Mouse (Mus musculus): ENCODE results near the gene Poc1a.

Gene Poc1a

DNA sequence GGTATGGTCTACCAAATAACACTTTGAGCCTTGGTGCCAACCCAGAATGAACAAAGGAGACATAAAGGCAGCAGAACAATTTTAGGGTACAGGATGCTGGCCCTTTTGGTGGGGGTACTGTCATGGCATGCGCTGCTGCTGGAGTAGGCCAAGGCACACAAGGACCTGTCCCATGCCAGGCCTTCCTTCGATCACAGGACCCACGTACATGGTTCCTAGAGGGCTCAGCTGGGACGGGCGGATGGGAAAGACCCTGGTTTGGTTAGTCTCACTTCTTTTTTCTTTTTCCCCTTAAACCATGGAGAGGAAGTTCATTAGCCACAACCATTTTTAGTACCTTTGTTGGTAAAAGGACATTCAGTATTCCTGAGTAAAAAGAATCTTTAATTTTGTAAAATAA lies 27.3 kb downstream of the Poc1a start:
- H3K4me3 ChIP-seq (replicated peaks; ENCODE audit: low read length): no peak overlapping the region
- no peaks in the 10 kb centered on the region for H3K9me3 ChIP-seq (ENCODE audit: low read length)
- H3K4me1 ChIP-seq (replicated peaks; ENCODE audit: low read depth, low read length): peaks cover 40% of the 10 kb centered on the region
- H3K27me3 ChIP-seq (ENCODE audit: insufficient read depth, low read length): no peaks in the 10 kb centered on the region
- peaks cover 62% of the 10 kb centered on the region for H3K36me3 ChIP-seq (ENCODE audit: insufficient read depth, low read length)
- TF ChIP-seq POU5F1 (IDR thresholded peaks at IDR 0.05; ENCODE audit: borderline replicate concordance, low read length): no peak
- TF ChIP-seq CTCF (conservative IDR thresholded peaks at IDR 0.05; ENCODE audit: low read length): no peak
- TF ChIP-seq NANOG (IDR thresholded peaks at IDR 0.05; ENCODE audit: borderline replicate concordance, low read length): no peak

DNA sequence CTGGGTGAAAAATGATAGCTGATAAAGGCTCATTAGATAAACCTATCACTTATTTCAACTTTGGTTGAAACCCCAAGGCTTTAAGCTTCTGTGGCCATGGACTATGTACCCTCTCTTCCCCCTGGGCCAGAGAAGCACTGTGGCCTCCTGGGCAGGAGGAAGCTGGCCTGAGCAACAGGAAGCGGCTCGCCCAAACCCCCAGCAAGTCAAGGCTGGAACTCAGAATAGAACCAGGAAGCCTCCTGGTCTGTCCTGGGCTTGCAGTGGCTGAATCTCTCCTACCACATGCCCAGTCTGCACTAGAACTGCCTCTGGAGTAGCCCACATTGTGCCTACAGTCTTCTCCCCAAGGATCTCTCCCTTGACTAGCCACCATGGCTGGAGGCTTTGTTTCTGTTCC lies 27.7 kb downstream of the Poc1a start:
- H3K27me3 ChIP-seq (ENCODE audit: insufficient read depth, low read length): no peaks in the 10 kb centered on the region
- TF ChIP-seq CTCF (conservative IDR thresholded peaks at IDR 0.05; ENCODE audit: low read length) (no peak), POU5F1 (IDR thresholded peaks at IDR 0.05; ENCODE audit: borderline replicate concordance, low read length) (no peak), NANOG (IDR thresholded peaks at IDR 0.05; ENCODE audit: borderline replicate concordance, low read length) (no peak)
- H3K4me3 ChIP-seq (replicated peaks; ENCODE audit: low read length): no peak overlapping the region
- peaks cover 37% of the 10 kb centered on the region for H3K4me1 ChIP-seq (replicated peaks; ENCODE audit: low read depth, low read length)
- H3K36me3 ChIP-seq (ENCODE audit: insufficient read depth, low read length): peaks cover 60% of the 10 kb centered on the region
- H3K9me3 ChIP-seq (ENCODE audit: low read length): no peaks in the 10 kb centered on the region

DNA sequence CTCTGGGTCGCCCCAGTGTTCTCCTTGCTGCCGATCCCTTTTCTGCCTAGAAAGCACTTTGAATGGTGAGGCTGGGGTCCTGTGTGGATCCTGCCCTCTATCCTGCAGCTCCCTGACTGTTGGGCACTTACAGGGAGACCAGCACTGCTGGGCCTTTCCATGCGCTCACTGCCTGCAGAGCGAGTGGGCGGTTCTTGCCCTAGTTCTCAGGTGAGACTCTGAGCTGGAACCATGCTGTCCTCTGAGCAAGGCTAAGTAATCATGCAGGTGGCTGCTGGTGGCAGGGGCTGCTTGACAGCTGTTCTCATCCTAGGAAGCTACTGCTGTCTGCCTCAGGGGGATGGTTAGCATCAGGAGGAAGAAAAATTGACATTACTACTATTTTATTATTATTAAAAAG lies 28.1 kb downstream of the Poc1a start:
- no peaks in the 10 kb centered on the region for H3K27me3 ChIP-seq (ENCODE audit: insufficient read depth, low read length)
- TF ChIP-seq POU5F1 (IDR thresholded peaks at IDR 0.05; ENCODE audit: borderline replicate concordance, low read length) (no peak), NANOG (IDR thresholded peaks at IDR 0.05; ENCODE audit: borderline replicate concordance, low read length) (no peak)

DNA sequence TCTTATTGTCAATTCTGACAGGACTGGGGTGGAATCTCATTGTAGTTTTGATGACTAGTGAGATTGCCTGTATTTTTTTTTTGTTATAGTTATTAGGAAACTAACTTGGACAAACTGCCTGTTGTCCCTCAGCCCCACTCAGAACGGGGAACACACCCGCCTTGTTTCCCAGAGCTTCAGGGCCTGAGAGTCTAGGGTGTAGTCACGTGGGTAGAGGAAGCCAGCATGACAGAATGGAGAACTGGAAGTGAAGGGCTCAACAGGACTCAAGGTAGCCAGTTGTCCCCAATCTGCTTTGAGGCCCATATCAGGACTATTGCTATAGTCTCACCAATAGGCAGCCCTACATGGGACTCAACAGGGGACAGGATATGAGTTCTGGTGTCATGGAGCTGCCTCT lies 29.0 kb downstream of the Poc1a start:
- H3K9me3 ChIP-seq (ENCODE audit: low read length): no peaks in the 10 kb centered on the region
- no peak overlapping the region for H3K4me3 ChIP-seq (replicated peaks; ENCODE audit: low read length)
- no peaks in the 10 kb centered on the region for H3K27me3 ChIP-seq (ENCODE audit: insufficient read depth, low read length)
- H3K4me1 ChIP-seq (replicated peaks; ENCODE audit: low read depth, low read length): peaks cover 31% of the 10 kb centered on the region
- H3K36me3 ChIP-seq (ENCODE audit: insufficient read depth, low read length): peaks cover 58% of the 10 kb centered on the region
- TF ChIP-seq POU5F1 (IDR thresholded peaks at IDR 0.05; ENCODE audit: borderline replicate concordance, low read length): no peak

More for the DNA sequence above, 28.1 kb downstream of the Poc1a start:
- H3K36me3 ChIP-seq (ENCODE audit: insufficient read depth, low read length): peaks cover 58% of the 10 kb centered on the region
- peaks cover 33% of the 10 kb centered on the region for H3K4me1 ChIP-seq (replicated peaks; ENCODE audit: low read depth, low read length)
- no peaks in the 10 kb centered on the region for H3K9me3 ChIP-seq (ENCODE audit: low read length)
- no peak overlapping the region for H3K4me3 ChIP-seq (replicated peaks; ENCODE audit: low read length)

DNA sequence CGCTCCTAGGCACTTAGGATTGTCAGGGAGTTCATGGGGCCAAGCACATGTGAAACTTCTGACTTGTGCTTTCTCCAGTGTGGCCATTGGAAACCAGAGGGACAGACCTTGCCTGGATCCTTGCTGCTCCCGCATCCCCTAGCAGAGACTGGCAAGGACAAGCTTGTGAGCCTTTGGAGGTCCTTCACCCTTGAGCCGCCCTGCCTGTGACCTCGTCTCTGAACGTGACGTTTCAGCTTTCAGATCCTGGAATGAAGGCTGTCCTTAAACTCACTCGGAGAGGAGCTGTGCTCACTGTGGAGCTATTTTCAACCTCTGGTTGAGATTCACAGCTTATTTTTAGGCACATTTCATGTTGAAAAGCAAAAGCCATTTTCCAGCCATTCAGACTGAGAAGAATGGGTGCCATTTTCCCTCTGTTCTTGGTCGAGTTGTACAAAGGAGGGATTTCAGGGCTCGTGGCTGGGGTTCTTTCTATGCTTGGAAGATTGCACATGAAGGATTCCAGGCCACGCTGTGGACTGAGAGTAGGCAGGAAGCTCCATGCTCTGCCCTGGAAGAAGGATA lies 30.8 kb downstream of the Poc1a start:
- Histone ChIP-seq H3K4me3 (replicated peaks; ENCODE audit: low read length) (no peak overlapping the region), H3K4me1 (replicated peaks; ENCODE audit: low read depth, low read length) (peaks cover 27% of the 10 kb centered on the region), H3K27me3 (ENCODE audit: insufficient read depth, low read length) (no peaks in the 10 kb centered on the region), H3K36me3 (ENCODE audit: insufficient read depth, low read length) (peaks cover 48% of the 10 kb centered on the region), H3K9me3 (ENCODE audit: low read length) (no peaks in the 10 kb centered on the region)
- TF ChIP-seq CTCF (conservative IDR thresholded peaks at IDR 0.05; ENCODE audit: low read length) (no peak), POU5F1 (IDR thresholded peaks at IDR 0.05; ENCODE audit: borderline replicate concordance, low read length) (no peak), NANOG (IDR thresholded peaks at IDR 0.05; ENCODE audit: borderline replicate concordance, low read length) (no peak)

DNA sequence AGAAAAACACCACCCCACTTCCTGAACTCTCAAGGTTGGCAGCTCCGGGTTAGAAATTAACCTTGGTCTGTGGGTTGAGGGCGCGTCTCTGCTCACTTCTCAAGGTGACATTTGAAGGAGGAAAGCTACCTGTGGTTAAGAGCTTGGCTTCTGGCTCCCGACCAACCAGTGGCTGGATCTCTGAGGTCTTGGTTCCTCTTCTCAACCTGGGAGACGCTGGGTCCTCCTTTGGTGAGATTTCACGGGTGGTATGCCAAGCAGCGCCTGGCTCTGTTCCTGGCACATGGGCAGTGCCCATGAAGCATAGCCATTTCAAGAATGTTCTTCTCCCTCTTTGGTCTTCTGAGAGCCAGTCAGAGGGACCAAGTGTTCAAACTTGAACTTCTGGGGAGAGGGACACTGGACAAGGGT lies 32.1 kb downstream of the Poc1a start:
- Histone ChIP-seq H3K9me3 (ENCODE audit: low read length) (no peaks in the 10 kb centered on the region), H3K27me3 (ENCODE audit: insufficient read depth, low read length) (no peaks in the 10 kb centered on the region), H3K4me1 (replicated peaks; ENCODE audit: low read depth, low read length) (peaks cover 27% of the 10 kb centered on the region), H3K4me3 (replicated peaks; ENCODE audit: low read length) (no peak overlapping the region), H3K36me3 (ENCODE audit: insufficient read depth, low read length) (peaks cover 41% of the 10 kb centered on the region)
- TF ChIP-seq NANOG (IDR thresholded peaks at IDR 0.05; ENCODE audit: borderline replicate concordance, low read length) (no peak), POU5F1 (IDR thresholded peaks at IDR 0.05; ENCODE audit: borderline replicate concordance, low read length) (no peak), CTCF (conservative IDR thresholded peaks at IDR 0.05; ENCODE audit: low read length) (no peak)

DNA sequence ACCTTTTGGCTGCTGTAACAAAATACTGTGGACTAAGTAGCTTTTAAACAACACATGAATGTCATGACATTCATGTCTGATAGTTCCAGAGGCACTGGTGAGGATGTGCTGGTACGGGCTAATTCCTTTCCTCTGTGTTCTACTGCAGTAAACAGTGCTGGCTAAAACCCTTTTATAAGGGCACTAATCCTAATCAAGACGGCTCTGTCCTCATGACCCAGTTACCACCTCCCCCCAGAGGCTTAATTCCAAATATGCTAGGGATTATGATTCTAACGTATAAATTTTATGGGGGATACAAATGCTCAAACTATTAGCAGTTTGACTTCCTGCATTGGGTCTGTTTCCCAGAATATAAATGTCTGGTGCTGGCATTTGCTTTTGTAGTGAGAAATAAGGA lies 33.3 kb downstream of the Poc1a start:
- TF ChIP-seq NANOG (IDR thresholded peaks at IDR 0.05; ENCODE audit: borderline replicate concordance, low read length): no peak
- TF ChIP-seq POU5F1 (IDR thresholded peaks at IDR 0.05; ENCODE audit: borderline replicate concordance, low read length): no peak
- no peak for TF ChIP-seq CTCF (conservative IDR thresholded peaks at IDR 0.05; ENCODE audit: low read length)
- peaks cover 34% of the 10 kb centered on the region for H3K36me3 ChIP-seq (ENCODE audit: insufficient read depth, low read length)
- H3K9me3 ChIP-seq (ENCODE audit: low read length): no peaks in the 10 kb centered on the region
- no peaks in the 10 kb centered on the region for H3K27me3 ChIP-seq (ENCODE audit: insufficient read depth, low read length)
- H3K4me3 ChIP-seq (replicated peaks; ENCODE audit: low read length): no peak overlapping the region
- peaks cover 21% of the 10 kb centered on the region for H3K4me1 ChIP-seq (replicated peaks; ENCODE audit: low read depth, low read length)

DNA sequence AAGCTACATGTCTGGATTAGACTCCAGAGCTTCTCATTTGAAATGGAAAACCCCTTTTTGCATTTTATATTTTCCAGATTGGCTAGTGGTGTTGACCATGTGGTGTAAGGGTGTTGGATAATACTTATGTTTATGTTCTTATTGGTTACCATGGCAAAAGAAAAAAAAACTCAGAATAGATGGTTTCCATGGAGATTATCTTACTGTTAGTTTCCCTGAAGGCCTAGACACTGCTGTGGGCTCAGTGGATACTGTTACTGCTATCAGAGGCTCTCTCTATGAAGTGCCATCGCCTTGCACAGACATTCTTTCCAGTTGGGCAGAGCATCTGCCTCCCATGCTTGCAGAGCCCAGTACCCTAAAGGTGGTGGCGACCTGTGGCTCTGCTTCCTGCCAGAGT lies 37.2 kb downstream of the Poc1a start:
- H3K4me3 ChIP-seq (replicated peaks; ENCODE audit: low read length): no peak overlapping the region

DNA sequence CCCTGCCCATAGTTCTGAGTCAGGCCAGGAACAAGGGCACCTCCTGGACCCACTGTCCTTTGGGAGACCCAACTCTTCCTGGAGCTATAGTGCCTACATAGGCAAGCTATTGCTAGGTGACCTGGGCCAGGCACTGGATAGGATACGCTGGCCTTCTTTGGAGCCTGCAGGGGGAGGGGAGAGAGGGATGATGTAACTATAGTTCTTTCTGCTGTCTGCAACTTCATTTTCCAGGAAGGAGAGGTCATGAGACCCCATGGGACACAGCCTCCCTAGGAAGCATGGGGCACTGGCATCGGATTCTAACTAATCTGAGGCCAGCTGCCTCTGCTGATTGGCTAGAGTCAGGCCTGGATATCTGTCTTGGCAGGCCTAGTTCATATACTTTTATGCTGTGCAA lies 38.2 kb downstream of the Poc1a start:
- Histone ChIP-seq H3K4me1 (replicated peaks; ENCODE audit: low read depth, low read length) (peaks cover 43% of the 10 kb centered on the region), H3K4me3 (replicated peaks; ENCODE audit: low read length) (no peak overlapping the region), H3K36me3 (ENCODE audit: insufficient read depth, low read length) (peaks cover 8% of the 10 kb centered on the region), H3K27me3 (ENCODE audit: insufficient read depth, low read length) (no peaks in the 10 kb centered on the region), H3K9me3 (ENCODE audit: low read length) (no peaks in the 10 kb centered on the region)
- TF ChIP-seq NANOG (IDR thresholded peaks at IDR 0.05; ENCODE audit: borderline replicate concordance, low read length) (no peak), CTCF (conservative IDR thresholded peaks at IDR 0.05; ENCODE audit: low read length) (no peak), POU5F1 (IDR thresholded peaks at IDR 0.05; ENCODE audit: borderline replicate concordance, low read length) (no peak)

More for the DNA sequence above, 37.2 kb downstream of the Poc1a start:
- TF ChIP-seq POU5F1 (IDR thresholded peaks at IDR 0.05; ENCODE audit: borderline replicate concordance, low read length) (no peak), NANOG (IDR thresholded peaks at IDR 0.05; ENCODE audit: borderline replicate concordance, low read length) (no peak), CTCF (conservative IDR thresholded peaks at IDR 0.05; ENCODE audit: low read length) (no peak)
- Histone ChIP-seq H3K27me3 (ENCODE audit: insufficient read depth, low read length) (no peaks in the 10 kb centered on the region), H3K4me1 (replicated peaks; ENCODE audit: low read depth, low read length) (peaks cover 40% of the 10 kb centered on the region), H3K9me3 (ENCODE audit: low read length) (no peaks in the 10 kb centered on the region), H3K36me3 (ENCODE audit: insufficient read depth, low read length) (peaks cover 9% of the 10 kb centered on the region)

Measured in E14TG2a.4 (cell line).